Mouse (Mus musculus): ENCODE results near the gene Iqck.
A peak's percentile ranks its signal among the peaks of the same experiment; 100 is the strongest.

The Iqck gene

GRCm38 (mm10) chr7:119019537-119019936, 164.0 kb downstream of the Iqck start:
- peak; percentile 4 for DNase-seq (ENCODE audit: low read depth, low spot score)
- Histone ChIP-seq H3K27me3 (ENCODE audit: control insufficient read depth, insufficient read depth, low read length, poor library complexity, severe bottlenecking) (no peaks in the 10 kb centered on the region), H3K36me3 (ENCODE audit: control insufficient read depth, insufficient read depth, low read length, poor library complexity, severe bottlenecking) (no peaks in the 10 kb centered on the region)
